Mouse (Mus musculus): ENCODE measurements around the gene Supt7l.

Supt7l gene

DNA sequence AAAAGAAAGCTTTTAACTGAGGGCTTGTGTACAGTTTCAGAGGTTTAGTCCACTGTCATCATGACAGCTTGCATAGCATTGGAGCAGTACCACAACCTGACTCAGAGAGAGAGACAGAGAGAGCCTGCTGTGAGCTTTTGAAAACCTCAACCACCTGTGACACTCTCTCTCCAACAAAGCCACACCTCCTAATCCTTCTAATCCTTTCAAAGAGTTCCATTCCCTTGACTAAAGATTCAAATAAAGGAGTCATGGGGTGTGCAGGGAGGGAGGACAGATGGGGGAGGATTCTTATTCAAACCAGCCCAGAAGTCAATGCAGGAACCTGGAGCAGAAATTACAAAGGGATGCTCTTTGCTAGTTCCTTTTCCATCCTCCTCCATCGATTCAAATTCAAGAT lies 35.6 kb downstream of the Supt7l start:
- no peak for DNase-seq (ENCODE audit: low read depth)

DNA sequence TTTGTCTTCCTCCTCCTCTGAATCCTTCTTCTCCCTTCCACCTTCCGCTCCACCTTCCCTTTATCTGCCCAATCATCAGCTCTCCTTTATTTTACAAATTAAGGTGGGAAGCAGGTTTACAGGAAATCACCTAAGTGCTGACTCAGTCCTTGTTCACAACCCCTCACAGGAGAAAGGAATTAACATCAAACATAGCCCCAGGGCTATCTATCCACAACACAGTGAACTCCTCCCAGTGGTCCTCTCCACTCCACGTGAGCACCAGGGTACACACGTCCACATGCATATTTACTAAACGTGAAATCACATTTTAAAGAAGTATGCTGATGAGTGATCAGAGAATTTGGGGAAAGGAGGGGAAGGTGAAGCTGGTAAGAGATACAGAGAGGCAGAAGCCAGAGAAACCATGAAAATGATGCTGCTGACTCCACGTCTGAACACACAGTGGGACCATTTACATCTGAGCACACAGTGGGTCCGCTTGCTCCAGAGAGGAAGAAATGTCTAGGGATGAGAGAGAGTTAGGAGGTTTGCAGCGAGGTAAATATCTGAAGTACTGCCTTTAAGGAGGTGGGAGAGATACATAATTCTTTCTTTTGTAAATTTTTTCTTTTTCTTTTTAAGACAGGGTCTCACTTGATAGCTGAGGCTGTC lies 38.4 kb downstream of the Supt7l start:
- DNase-seq (ENCODE audit: low read depth): no peak

DNA sequence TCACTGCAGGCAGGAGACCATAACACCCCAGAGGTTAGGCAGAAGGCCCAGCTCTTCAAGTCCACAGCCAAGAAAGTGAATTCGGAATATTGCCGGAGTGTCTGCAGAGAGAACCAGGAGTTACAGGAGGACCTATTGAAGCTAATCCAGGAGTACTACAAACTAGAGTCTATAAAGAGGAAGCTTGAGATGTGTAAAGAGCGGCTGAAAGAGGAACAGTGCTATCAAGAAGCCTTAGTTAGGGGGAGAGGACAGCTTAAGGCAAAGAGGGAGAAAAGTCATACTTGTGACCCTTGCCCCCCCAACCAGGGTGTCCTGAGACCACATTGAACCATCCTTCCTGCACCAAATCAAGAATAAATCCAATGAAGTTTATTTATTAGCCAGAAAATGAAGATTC lies 39.7 kb downstream of the Supt7l start:
- DNase-seq (ENCODE audit: low read depth): no peak

DNA sequence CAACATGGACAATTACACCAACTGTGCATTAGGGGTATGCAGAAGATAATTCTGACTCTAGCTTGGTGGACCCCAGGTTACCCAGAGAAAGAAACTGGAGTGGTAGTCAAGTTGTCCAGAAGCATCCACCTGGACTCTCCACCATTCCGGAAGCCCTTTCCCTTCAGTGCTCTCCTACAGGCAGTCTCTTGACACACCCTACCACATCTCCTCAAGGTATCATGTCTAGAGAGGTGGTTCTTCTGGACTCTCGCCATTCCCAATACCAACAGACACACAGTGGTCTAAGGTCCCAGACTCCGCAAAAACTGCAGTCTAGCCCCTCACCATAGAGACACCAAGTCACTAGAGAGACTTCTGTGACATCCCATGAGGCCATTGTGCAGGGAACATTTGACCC lies 42.2 kb downstream of the Supt7l start, which contains the start of gene 4930548H24Rik:
4930548H24Rik (plus strand) TSS at position 301 of the 400 bp plus-strand sequence.
- no peak for DNase-seq (ENCODE audit: low read depth)

DNA sequence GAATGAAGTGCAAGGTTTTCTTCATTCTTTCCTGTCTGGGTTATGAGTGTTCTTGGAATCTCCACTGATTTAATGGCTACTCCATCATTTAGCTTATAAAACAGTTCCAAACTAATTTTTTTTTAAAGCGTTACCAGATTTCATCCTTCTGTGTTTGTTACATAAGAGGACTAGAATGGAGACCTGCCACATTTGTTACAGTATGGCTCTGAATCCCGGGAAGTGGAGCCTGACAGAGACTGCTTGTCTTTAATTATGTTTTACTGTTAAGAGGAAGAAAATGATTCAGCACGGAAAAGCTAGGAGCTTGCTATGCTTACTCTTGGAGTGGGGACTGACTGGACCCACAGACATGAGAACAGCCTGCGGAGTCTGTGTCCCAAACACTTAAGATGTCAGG lies 47.1 kb downstream of the Supt7l start:
- no peak for DNase-seq (ENCODE audit: low read depth)

DNA sequence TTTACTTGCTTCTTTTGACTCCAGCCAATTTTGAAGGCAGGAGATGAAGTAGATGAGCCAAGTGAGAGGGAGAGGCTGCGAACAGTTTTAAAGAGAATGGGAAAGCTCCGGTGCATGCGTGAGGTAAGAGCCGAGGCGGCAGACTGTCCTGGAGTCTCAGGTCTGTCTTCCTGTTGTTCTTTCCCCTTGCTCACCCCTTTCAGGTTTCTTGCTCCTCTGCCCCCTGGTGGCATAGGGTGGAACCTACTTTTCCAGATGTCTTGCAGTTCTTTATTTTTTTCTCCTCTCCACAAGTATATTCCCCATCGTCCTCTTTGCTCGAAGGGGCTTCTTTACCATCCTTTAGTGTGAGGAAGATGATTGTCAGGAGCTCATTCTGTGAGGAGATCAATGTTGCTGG lies 57.3 kb downstream of the Supt7l start:
- DNase-seq (ENCODE audit: low read depth): peak; percentile 77

DNA sequence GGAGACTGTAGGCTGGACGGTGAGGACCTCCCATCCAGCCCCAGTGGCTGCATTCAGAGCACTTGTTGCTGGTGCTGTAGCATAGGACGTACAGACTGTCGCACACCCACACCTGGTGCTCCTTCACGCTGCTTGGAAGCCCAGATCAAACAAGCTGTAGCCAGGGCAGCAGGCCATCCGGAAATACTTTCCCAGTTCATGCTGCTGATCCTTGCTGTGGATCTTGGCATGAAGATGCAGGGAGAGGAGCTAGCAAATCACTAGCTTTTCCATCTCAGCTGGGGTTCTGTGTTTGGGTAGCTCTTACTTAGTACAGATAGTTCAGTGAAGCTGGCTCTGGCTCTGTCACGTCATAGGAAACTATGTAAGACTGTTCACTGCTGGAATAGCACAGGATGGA lies 57.9 kb downstream of the Supt7l start:
- DNase-seq (ENCODE audit: low read depth): no peak

DNA sequence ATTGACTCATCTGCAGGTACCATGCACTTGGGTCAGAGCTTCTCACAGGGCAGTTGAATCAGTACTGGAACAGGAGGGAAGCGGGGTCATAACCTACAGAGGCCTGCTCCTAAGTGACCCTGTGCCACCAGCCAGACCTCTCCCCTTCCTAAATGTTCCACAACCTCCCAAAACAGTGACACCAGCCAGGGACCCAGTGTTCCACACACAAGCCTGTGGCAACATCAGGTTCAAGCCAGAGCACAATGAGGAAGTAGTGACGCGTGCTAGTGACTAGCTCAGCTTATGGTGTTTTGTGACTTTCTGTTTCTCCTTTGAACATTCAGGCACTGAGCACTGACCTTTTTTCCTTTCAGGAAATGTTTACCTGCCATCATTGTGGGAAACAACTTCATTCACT lies 59.8 kb downstream of the Supt7l start:
- DNase-seq (ENCODE audit: low read depth): no peak

All from induced T-regulatory cell, adult 2 months (primary cell).